Mouse (Mus musculus): ENCODE results near the gene Grip1. TPM values are rescaled to one million over a fixed set of nuclear protein-coding genes. Genes with fewer than 3 reads are reported as not detected.

The Grip1 gene
- total RNA-seq, 2 experiments from 2014 or later = 2.0 to 2.2 TPM

DNA sequence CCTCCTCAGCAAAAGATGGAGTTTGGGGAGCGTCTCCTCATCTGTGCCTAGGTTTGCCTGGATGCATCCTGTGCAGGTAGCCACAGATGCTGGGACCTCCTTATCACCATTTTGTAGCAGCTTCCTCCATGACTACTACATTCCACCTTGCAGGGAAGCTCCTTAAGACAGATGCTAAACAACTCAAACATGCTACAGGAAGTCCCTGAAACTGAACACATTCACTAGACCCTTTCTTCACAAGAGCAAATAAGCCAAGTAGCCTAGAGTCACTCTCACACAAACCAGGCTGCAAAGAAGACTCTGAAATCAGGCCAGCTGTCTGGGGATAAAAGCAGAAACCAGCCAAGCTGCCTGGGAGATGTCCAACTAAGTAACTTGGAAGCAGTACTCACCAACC is 661.6 kb downstream of the Grip1 start:
- no peak for DNase-seq (ENCODE audit: low spot score in 2 of 2)

DNA sequence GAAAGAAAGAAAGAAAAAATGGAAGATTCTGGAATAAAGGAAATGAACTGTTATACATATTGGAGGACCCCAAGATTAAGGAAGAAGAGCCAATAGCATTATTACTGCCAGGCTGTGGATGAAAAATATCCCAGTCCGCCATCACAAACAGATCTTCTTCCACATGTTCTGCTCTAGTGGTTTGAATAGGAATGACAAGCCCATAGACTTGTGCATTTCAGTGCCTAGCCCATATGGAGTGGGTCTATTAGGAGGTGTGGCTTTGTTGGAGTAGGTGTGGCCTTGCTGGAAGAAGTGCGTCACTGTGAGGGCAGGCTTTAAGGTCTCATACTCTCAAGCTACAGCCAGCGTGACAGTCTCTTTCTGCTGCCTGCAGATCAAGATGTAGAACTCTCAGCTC is 670.1 kb downstream of the Grip1 start:
- DNase-seq (ENCODE audit: low spot score in 2 of 2) = no peak

DNA sequence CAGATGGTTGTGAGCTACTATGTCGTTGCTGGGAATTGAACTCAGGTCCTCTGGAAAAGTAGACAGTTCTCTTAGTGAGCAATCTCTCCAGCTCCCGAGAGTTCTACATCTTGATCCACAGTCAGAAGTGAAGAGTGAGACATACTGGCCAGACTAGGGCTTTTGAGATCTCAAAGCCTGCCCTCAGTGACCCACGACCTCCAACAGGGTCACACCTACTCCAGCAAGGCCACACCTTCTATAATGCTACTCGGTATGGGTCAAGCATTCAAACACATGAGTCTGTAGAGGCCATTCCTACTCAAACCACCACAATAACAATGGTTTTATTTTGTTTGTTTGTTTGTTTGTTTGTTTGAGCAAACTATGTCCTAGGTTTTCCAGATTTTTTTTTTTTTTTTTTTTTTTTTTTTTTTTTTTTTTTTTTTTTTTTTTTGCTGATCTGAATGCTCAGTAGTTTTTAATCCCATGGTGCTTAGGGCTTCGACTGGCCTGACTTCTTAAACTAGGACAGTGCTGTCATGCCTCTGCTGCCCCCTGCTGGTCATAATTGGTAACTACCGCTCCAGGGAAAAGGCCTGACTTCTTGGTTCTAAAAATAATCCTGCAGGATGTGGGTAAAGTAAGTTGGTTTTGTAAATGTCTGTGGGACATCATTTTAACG is 671.3 kb downstream of the Grip1 start:
- peak; percentile 67 to 79 for DNase-seq (ENCODE audit: low spot score in 2 of 2)

DNA sequence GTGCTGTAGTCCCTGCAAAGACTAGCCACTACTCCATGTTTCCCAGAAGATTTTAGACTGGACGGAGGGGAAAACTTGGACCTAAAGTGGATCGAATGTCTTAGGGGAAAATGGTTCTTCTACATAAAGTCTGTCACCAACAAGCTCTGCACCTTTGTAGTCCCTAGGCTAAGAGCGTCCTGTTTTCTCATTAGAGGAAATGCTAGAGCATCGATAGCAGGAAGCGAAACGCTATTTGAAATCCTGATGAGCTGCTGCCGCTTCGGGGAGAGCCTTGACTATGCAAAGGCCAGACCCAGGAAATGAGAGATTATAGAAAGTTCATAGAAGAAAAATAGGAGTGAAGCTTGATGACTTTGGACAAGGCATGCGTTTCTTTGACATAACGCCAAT is 671.8 kb downstream of the Grip1 start:
- no peak for DNase-seq (ENCODE audit: low spot score in 2 of 2)

DNA sequence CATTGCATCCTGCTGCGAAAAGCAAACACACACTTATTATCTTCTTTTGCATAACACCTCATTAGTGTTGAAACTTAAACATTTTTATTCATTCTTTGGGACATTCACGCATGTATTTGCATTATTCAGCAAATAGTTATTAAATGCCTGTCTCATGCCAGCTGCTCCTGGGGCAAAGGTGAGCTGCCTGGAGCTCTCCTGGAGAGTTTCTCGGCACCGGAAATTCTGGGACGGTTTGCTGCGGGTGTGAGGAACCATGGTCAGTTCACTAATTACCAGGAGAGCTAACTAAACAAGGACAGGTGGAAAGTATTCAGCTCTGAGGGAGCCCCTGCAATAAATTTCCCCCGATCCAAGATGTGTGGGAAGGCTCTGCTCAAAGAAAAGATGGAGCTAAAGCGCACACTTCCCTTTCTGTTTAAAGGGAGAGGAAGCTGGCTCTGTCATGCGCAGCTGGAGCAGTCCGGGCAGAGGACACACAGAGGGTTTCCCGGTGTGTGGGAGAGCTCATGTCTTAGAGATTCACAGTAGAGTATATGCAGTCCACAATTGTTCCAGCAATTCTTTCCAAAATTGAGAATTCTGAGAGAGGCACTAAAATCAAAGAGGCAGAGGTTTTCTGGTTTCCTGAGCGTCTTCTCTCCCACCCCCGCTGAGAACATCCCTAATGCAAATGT is 675.1 kb downstream of the Grip1 start:
- no peak for DNase-seq (ENCODE audit: low spot score in 2 of 2)

DNA sequence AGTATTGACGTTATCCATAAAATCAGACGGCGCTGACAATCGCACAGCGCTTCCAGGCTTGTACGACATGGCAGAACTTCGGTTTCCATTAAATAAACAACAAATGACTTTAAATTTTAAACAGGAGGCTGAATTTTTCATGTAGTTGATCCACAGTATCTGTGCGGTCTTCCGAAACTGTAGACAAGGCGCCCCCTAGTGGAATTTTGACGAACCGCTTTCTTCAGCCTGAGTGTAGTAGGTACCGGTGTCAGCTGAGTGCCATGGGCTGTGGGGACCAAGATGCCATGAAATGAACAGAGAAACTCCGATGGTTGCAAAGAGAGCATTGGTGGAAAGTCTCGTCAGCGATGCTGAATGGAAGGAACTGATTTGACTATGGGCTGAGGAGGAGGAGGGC is 677.0 kb downstream of the Grip1 start:
- DNase-seq (ENCODE audit: low spot score in 2 of 2) = peak in 1 of 2 experiments; percentile 29

DNA sequence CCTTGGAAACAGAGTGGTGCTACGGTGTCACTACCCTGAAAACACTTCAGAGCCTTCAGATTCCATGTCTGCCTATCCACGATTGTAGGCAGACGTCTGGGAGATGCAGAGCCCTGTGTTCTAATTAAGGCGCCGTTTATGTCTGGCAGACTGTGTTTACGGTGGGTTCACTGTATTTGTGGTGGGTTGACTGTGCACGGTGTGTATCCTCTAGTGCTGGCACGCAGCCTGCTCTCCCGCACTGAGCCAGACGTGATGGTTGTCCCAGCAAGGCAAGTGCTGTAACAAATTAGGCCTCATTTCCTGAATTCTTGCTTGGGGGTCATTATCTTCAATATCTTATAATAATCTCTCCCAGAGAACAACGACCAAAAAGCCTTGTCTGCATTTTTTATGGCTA is 680.1 kb downstream of the Grip1 start:
- DNase-seq (ENCODE audit: low spot score in 2 of 2) = no peak

DNA sequence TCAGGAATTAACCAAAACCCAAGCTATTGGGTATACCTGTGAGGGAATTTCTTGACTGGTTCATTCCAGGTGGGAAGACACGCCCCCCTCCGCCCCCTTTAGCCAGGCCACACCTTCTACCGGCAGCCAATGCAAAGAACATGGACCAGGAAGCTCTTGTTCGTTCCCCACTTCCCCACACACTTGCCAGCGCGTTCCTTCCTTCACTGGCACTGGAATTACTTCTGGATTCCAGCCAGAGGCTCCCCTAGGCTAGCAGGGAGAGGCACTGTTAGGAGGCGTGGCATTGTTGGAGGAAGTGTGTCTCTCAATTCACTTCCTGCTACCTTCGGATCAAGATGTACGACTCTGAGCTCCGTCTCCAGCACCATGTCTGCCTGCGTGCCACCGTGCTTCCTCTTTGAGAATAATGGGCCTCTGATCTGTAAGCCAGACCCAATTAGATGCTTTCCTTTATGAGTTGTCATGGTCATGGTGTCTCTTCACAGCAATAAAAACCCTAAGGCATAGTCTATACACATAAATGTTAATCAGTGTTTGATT is 682.5 kb downstream of the Grip1 start:
- no peak for DNase-seq (ENCODE audit: low spot score in 2 of 2)

Other genes starting within 250 kb of the Grip1 start
- 10 to 100 TPM; 73.5 to 80.6 TPM for gene Cand1, start 213.8 kb upstream of the Grip1 start, total RNA-seq (2021)

Data from gastrocnemius, postnatal 4 days (tissue).